Mouse (Mus musculus) cerebellum, adult 11 months (tissue): ENCODE data around the gene Ncan.
A peak's percentile ranks its signal among the peaks of the same experiment; 100 is the strongest.

Experiments
- DNase-seq: peaks from one replicate; pipeline ENCODE4 v3.0.0; 2022

Ncan gene

GRCm38 (mm10) chr8:70128435-70128834 lies 7.8 kb upstream of the Ncan start:
- DNase-seq: no peak

GRCm38 (mm10) chr8:70124992-70125391 lies 4.3 kb upstream of the Ncan start:
- no peak for DNase-seq

- no peak for DNase-seq
Measured at GRCm38 (mm10) chr8:70122863-70123262, 2.2 kb upstream of the Ncan start.

- DNase-seq: no peak
Measured at GRCm38 (mm10) chr8:70118726-70119700, 1.7 kb downstream of the Ncan start.

- no peak for DNase-seq
Measured at GRCm38 (mm10) chr8:70117611-70118010, 3.1 kb downstream of the Ncan start.

- DNase-seq: no peak
Measured at GRCm38 (mm10) chr8:70114892-70115291, 5.8 kb downstream of the Ncan start.

GRCm38 (mm10) chr8:70114488-70114887 lies 6.2 kb downstream of the Ncan start:
- no peak for DNase-seq

- DNase-seq: no peak
Measured at GRCm38 (mm10) chr8:70112401-70113016, 8.2 kb downstream of the Ncan start.

- no peak for DNase-seq
Measured at GRCm38 (mm10) chr8:70111192-70111795, 9.4 kb downstream of the Ncan start.

GRCm38 (mm10) chr8:70110451-70110850 lies 10.2 kb downstream of the Ncan start:
- DNase-seq: no peak

GRCm38 (mm10) chr8:70104922-70105321 lies 15.8 kb downstream of the Ncan start:
- DNase-seq: no peak

- no peak for DNase-seq
Measured at GRCm38 (mm10) chr8:70104506-70104905, 16.2 kb downstream of the Ncan start.

- no peak for DNase-seq
Measured at GRCm38 (mm10) chr8:70100241-70100640, 20.4 kb downstream of the Ncan start.

GRCm38 (mm10) chr8:70099276-70099675 lies 21.4 kb downstream of the Ncan start:
- no peak for DNase-seq

- no peak for DNase-seq
Measured at GRCm38 (mm10) chr8:70092786-70093185, 27.9 kb downstream of the Ncan start.

GRCm38 (mm10) chr8:70089296-70089960 lies 31.2 kb downstream of the Ncan start:
- DNase-seq: no peak

- DNase-seq: peak; percentile 34
Measured at GRCm38 (mm10) chr8:70087836-70088650, 32.6 kb downstream of the Ncan start.

GRCm38 (mm10) chr8:70087237-70087636 lies 33.4 kb downstream of the Ncan start:
- DNase-seq: no peak

GRCm38 (mm10) chr8:70086151-70086550 lies 34.5 kb downstream of the Ncan start:
- no peak for DNase-seq

- DNase-seq: peak; percentile 52
Measured at GRCm38 (mm10) chr8:70084191-70085065, 36.2 kb downstream of the Ncan start.

- peak; percentile 89 for DNase-seq
Measured at GRCm38 (mm10) chr8:70083285-70083684, 37.4 kb downstream of the Ncan start, which contains the start of gene Hapln4. Gene Hapln4, plus strand, starts transcription at chr8:70083457.
